Comparison of ENCODE assay signal across 27 mouse cellular contexts in the genomic region with DNA sequence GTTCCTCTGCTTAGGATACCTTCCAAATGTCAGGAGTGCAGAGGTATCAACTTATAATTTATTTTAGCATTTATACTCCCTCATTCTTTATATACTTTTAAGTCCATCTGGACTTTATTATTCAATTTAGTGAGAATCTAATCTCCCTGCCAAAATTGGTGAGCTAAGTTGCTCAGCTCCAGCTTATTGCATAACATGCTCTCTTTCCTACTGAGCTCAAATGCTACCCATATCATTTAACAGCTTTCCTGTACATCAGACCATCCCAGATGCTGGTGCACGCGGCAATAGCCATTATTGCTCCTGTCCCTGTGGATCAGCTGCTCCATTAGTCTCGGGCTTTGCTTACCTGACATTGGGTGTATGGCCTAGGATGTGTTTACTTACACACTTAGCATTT.
DNase-seq lines count a peak whose midpoint lies in the region; ATAC-seq and TF ChIP-seq lines count a peak whose summit lies in the region.
"Had no signal": no experiment of that assay in that cellular context is flagged by ENCODE, and none has a peak within 500 bp of the region (broad histone marks: within the 10 kb centered on the region; RNA-seq: fewer than 3 reads in every experiment).

No protein-coding gene starts in this region.

- DNase-seq in gastrocnemius, adult 2 months = no peak
- DNase-seq in gastrocnemius, postnatal 25 days = no peak
- DNase-seq in lung, embryonic 14.5 days = peak; percentile 23
- no peak for DNase-seq in lung, adult 2 months
- DNase-seq in NIH3T3 (ENCODE audit: low read depth) = peak; percentile 81
- DNase-seq in fibroblast of lung, adult 2 months (ENCODE audit: low read depth) = peak; percentile 35
- DNase-seq in kidney, postnatal 10 days = no peak
- no peak for DNase-seq in kidney, adult 2 months
- DNase-seq: adrenal gland, postnatal 10 days; B cell, adult 2 months; cerebellum, adult 2 months; cerebellum, postnatal 25 days; kidney, adult 9 months; kidney, postnatal 25 days; right cerebral cortex, postnatal 14 days; spleen, adult 18-20 months; thymus, postnatal 14 days had no signal

- no peak overlapping the region for H3K9ac ChIP-seq in lung, embryonic 14.5 days
- H3K9ac ChIP-seq: heart, embryonic 12.5 days; intestine, embryonic 15.5 days; limb, embryonic 15.5 days; liver, embryonic 14.5 days had no signal

- intact Hi-C loops in gastrocnemius, adult 2 months (cut with DNase I) = no loop called here

- no peaks in the 10 kb centered on the region for H3K9me3 ChIP-seq in lung, embryonic 14.5 days (ENCODE audit: low read depth, low read length)
- H3K9me3 ChIP-seq: forebrain, embryonic 10.5 days; heart, embryonic 12.5 days; hindbrain, embryonic 10.5 days; intestine, embryonic 15.5 days; limb, embryonic 15.5 days; midbrain, embryonic 10.5 days had no signal

- no peaks in the 10 kb centered on the region for H3K27me3 ChIP-seq in lung, embryonic 14.5 days (ENCODE audit: insufficient read depth, low read length)
- H3K27me3 ChIP-seq in kidney, adult 2 months (replicated peaks; ENCODE audit: control insufficient read depth, insufficient read depth, low read length) = no peaks in the 10 kb centered on the region
- H3K27me3 ChIP-seq: heart, embryonic 12.5 days; intestine, embryonic 15.5 days had no signal

- no peak overlapping the region for H3K4me3 ChIP-seq in gastrocnemius, adult 2 months
- no peak overlapping the region for H3K4me3 ChIP-seq in lung, embryonic 14.5 days (ENCODE audit: low read depth, low read length)
- no peak overlapping the region for H3K4me3 ChIP-seq in lung, adult 2 months (replicated peaks; ENCODE audit: extremely low read depth, low read depth, low read length)
- H3K4me3 ChIP-seq in kidney, adult 2 months (ENCODE audit: insufficient read depth, low read depth, low read length) = no peak overlapping the region
- H3K4me3 ChIP-seq: forebrain, embryonic 10.5 days; heart, embryonic 12.5 days; hindbrain, embryonic 10.5 days; intestine, embryonic 15.5 days; limb, embryonic 15.5 days; midbrain, embryonic 10.5 days had no signal

- no peak for ATAC-seq in lung, embryonic 14.5 days (ENCODE audit: insufficient read depth)
- ATAC-seq: activated CD4-positive, CD25-positive, alpha-beta regulatory T cell, adult 4 months; forebrain, embryonic 16.5 days; hindbrain, embryonic 16.5 days; intestine, embryonic 15.5 days had no signal

- no peaks in the 10 kb centered on the region for H3K4me1 ChIP-seq in lung, embryonic 14.5 days (ENCODE audit: insufficient read depth)
- peaks cover 6% of the 10 kb centered on the region for H3K4me1 ChIP-seq in lung, adult 2 months (ENCODE audit: control insufficient read depth, insufficient read depth, low read length)
- H3K4me1 ChIP-seq in kidney, adult 2 months (ENCODE audit: control insufficient read depth, insufficient read depth, low read length) = no peaks in the 10 kb centered on the region
- H3K4me1 ChIP-seq: forebrain, embryonic 10.5 days; heart, embryonic 12.5 days; hindbrain, embryonic 10.5 days; midbrain, embryonic 10.5 days had no signal

- H3K36me3 ChIP-seq in lung, embryonic 14.5 days (ENCODE audit: insufficient read depth) = no peaks in the 10 kb centered on the region
- no peaks in the 10 kb centered on the region for H3K36me3 ChIP-seq in kidney, adult 2 months (ENCODE audit: control insufficient read depth, insufficient read depth, low read length)
- H3K36me3 ChIP-seq: forebrain, embryonic 10.5 days; heart, embryonic 12.5 days; hindbrain, embryonic 10.5 days; intestine, embryonic 15.5 days; limb, embryonic 15.5 days; midbrain, embryonic 10.5 days had no signal

- no peak for TF ChIP-seq POLR2A in lung, adult 2 months (IDR thresholded peaks at IDR 0.05; ENCODE audit: borderline replicate concordance, extremely low read depth, low read depth, low read length)
- no peak for TF ChIP-seq POLR2A in kidney, adult 2 months (IDR thresholded peaks at IDR 0.05; ENCODE audit: low read depth, low read length)

- no peak for TF ChIP-seq CTCF in gastrocnemius, adult 2 months (IDR thresholded peaks at IDR 0.05)
- no peak for TF ChIP-seq CTCF in lung, embryonic 14.5 days (IDR thresholded peaks at IDR 0.05; ENCODE audit: low read depth)
- no peak for TF ChIP-seq CTCF in lung, adult 2 months (IDR thresholded peaks at IDR 0.05; ENCODE audit: insufficient read depth, low read length)
- no peak for TF ChIP-seq CTCF in kidney, adult 2 months (conservative IDR thresholded peaks at IDR 0.05; ENCODE audit: insufficient read depth, insufficient read length, low read depth, low read length)

- 48% methylated on average over 3 of the region's 3 CpGs for WGBS in lung, embryonic 14.5 days
- WGBS in lung, adult 2 months = 66% methylated on average over 3 of the region's 3 CpGs
- 65% methylated on average over 3 of the region's 3 CpGs for WGBS in kidney, adult 2 months

- H3K4me2 ChIP-seq in lung, embryonic 14.5 days = no peak overlapping the region
- H3K4me2 ChIP-seq: heart, embryonic 12.5 days; intestine, embryonic 15.5 days; limb, embryonic 15.5 days had no signal

- H3K27ac ChIP-seq in gastrocnemius, adult 2 months = peak overlapping the region; percentile 28; the same call in 1 of the 2 replicates
- H3K27ac ChIP-seq in lung, embryonic 14.5 days (ENCODE audit: low read depth) = no peak overlapping the region
- H3K27ac ChIP-seq in kidney, adult 2 months (ENCODE audit: insufficient read depth, low read depth, low read length) = no peak overlapping the region
- H3K27ac ChIP-seq: forebrain, embryonic 10.5 days; hindbrain, embryonic 10.5 days; intestine, embryonic 15.5 days; limb, embryonic 15.5 days; liver, embryonic 14.5 days; midbrain, embryonic 10.5 days had no signal

Comparison
In these comparisons a context has a peak if more than half of its experiments do, and no peak if none do; other contexts are left out.
1. DNase-seq: peak in lung, embryonic 14.5 days (single experiment), NIH3T3 (single experiment) and fibroblast of lung, adult 2 months (single experiment); none in gastrocnemius, adult 2 months (single experiment), gastrocnemius, postnatal 25 days (single experiment), lung, adult 2 months (single experiment), kidney, postnatal 10 days (single experiment) and kidney, adult 2 months (single experiment).